Mouse (Mus musculus) cerebellum, adult 2 months (tissue): ENCODE measurements around the gene Bcl2l13.

Experiments used
- CTCF ChIP-seq: fragments of 200-500 bp; IDR thresholded peaks from 2 replicates; pipeline ENCODE4 v1.5.1; 2011; ENCODE audit warnings: low read depth, mild to moderate bottlenecking, control low read depth, low read length, moderate library complexity, borderline replicate concordance; ENCODE audit not compliant: insufficient read depth
- POLR2A ChIP-seq: fragments of 200-500 bp; IDR thresholded peaks from 2 replicates; pipeline ENCODE4 v1.6.1; 2011; ENCODE audit warnings: low read length, control low read depth, borderline replicate concordance; ENCODE audit not compliant: insufficient read depth

DNA sequence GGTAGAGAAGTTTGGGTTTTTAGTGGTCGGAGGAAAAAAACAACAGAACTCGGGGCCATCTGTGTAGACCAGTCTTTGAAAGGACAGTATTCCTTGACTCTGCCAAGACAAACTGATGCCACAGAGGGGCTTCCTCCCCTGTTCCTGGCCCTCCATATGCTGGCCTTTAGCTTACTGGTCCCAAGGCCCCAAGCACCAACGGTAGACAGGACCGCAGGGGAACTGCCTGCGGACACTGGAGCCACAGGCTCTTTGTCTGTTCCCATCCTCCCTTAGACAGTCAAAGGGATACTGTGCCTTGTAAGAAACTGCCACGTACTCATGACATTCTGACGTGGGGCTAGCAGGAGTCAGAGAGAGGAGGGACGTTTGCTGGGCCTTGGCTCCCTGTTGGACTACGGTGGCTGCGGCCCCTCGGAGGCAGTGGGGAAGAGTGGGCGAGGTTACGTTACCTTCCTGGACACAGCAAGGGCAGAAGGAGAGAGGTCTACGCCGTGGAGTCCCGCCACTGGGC, 101.1 kb downstream of the Bcl2l13 start:
- TF ChIP-seq POLR2A, result no peak
- TF ChIP-seq CTCF, result no peak
